Mouse (Mus musculus): ENCODE measurements around the gene Stmnd1. TPM values are rescaled to one million over a fixed set of nuclear protein-coding genes. Genes with fewer than 3 reads are reported as not detected.
"Not testable (repeated sequence)": the region's sequence is repeated elsewhere in the genome, so short reads cannot be mapped to it uniquely, and the experiment has no call there.

Gene Stmnd1
- polyA plus RNA-seq (2015; fragmentation: Nextera tagmentation; extraction: Ambion mirVana), result 0.09 TPM in 1 of 2 replicates, not detected in the other

DNA sequence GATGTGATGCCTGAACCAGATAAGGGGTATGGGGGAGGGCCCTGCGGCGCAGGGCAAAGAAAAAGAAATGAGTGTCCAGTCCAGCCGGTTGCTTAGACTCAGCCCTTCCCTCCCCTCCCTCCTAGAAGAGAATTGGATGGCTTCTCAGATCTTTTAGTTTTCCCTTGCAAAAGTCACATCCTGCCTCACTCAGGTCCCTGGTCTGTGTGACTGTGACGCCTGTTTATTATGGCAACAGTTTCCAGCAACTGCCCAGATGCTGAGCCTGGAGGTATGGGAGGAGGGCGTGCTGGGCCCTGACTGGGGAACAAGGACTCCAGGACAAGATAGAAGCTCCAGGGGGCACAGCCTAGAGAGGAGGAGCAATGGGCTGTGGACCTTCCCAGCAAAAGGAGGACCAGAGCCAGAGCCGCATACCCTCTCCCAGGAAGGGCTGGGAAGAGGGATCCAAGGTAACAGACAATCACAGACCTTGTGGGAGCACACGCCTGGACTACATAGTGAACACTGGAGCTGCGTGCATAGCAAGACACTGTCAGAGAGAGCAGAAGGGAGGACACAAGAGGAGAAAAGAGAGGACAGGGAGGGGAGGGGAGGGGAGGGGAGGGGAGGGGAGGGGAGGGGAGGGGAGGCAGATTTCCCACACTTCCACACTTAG is at the start of gene Stmnd1:
Gene Stmnd1, plus strand, starts transcription at position 269 of the 658 bp plus-strand sequence.
- Histone ChIP-seq H3K36me3 (no peaks in the 10 kb centered on the region), H3K4me3 (replicated peaks) (no peak within 1 kb of the TSS; the same call in 1 of the 2 replicates), H3K9ac (no peak within 1 kb of the TSS), H3K4me1 (peaks cover 13% of the 10 kb centered on the region), H3K4me2 (peak within 1 kb of the TSS; percentile 46), H3K27me3 (replicated peaks) (no peaks in the 10 kb centered on the region), H3K9me3 (no peaks in the 10 kb centered on the region), H3K27ac (0 out of 2 replicates have a peak within 1 kb of the TSS, but pooled peaks have one; percentile 16)
- ATAC-seq (ENCODE audit: insufficient read depth, low FRiP score, low read depth), result no peak
- 21% methylated on average over 8 of the region's 8 CpGs for WGBS

- Histone ChIP-seq H3K27me3 (replicated peaks) (no peaks in the 10 kb centered on the region), H3K36me3 (no peaks in the 10 kb centered on the region), H3K9ac (no peak overlapping the region), H3K4me1 (no peaks in the 10 kb centered on the region), H3K27ac (no peak overlapping the region), H3K4me3 (replicated peaks) (no peak overlapping the region), H3K9me3 (no peaks in the 10 kb centered on the region), H3K4me2 (no peak overlapping the region)
- no peak for ATAC-seq (ENCODE audit: insufficient read depth, low FRiP score, low read depth)
- 38% methylated on average over 2 of the region's 2 CpGs for WGBS
These were observed 46.6 kb upstream of the Stmnd1 start for GRCm38 (mm10) chr13:46226956-46227355.

- no peaks in the 10 kb centered on the region for H3K27me3 ChIP-seq (replicated peaks)
- no peak for ATAC-seq (ENCODE audit: insufficient read depth, low FRiP score, low read depth)
- H3K4me3 ChIP-seq (replicated peaks), result no peak overlapping the region
- no peaks in the 10 kb centered on the region for H3K36me3 ChIP-seq
- H3K9me3 ChIP-seq, result no peaks in the 10 kb centered on the region
- H3K4me2 ChIP-seq, result no peak overlapping the region
- H3K9ac ChIP-seq, result no peak overlapping the region
- H3K4me1 ChIP-seq, result no peaks in the 10 kb centered on the region
- no peak overlapping the region for H3K27ac ChIP-seq
- 74% methylated on average over 4 of the region's 4 CpGs for WGBS
These were observed 46.0 kb upstream of the Stmnd1 start for GRCm38 (mm10) chr13:46227486-46227885.

DNA sequence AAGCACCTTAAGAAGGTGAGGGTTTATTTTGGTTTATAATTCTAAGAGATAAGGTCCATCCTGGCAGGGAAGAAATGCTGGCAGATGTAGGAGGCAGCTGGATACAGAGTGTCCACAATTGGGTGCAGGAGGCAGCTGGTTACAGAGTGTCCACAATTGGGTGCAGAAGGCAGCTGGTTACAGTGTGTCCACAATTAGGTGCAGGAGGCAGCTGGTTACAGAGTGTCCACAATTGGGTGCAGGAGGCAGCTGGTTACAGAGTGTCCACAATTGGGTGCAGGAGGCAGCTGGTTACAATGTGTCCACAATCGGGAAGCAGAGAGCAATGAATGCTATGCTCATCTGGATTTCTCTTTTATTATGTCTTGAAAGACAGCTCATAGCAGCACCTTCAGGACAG is 44.8 kb upstream of the Stmnd1 start:
- H3K9ac ChIP-seq; H3K9me3 ChIP-seq; ATAC-seq (ENCODE audit: insufficient read depth, low FRiP score, low read depth); H3K4me1 ChIP-seq; H3K27ac ChIP-seq; H3K4me2 ChIP-seq; H3K36me3 ChIP-seq; H3K4me3 ChIP-seq (replicated peaks); H3K27me3 ChIP-seq (replicated peaks): not testable (repeated sequence)
- WGBS, result 81% methylated on average over 1 of the region's 1 CpGs

- WGBS, result 75% methylated on average over 5 of the region's 5 CpGs
These were observed 41.9 kb upstream of the Stmnd1 start for GRCm38 (mm10) chr13:46231514-46232085.

GRCm38 (mm10) chr13:46237723-46238349 is 35.7 kb upstream of the Stmnd1 start:
- H3K4me3 ChIP-seq (replicated peaks), result no peak overlapping the region
- H3K27me3 ChIP-seq (replicated peaks), result no peaks in the 10 kb centered on the region
- H3K27ac ChIP-seq, result no peak overlapping the region
- no peaks in the 10 kb centered on the region for H3K4me1 ChIP-seq
- H3K36me3 ChIP-seq, result no peaks in the 10 kb centered on the region
- no peak overlapping the region for H3K9ac ChIP-seq
- no peak overlapping the region for H3K4me2 ChIP-seq
- H3K9me3 ChIP-seq, result no peaks in the 10 kb centered on the region
- 57% methylated on average over 7 of the region's 7 CpGs for WGBS
- no peak for ATAC-seq (ENCODE audit: insufficient read depth, low FRiP score, low read depth)

More at GRCm38 (mm10) chr13:46231514-46232085, 41.9 kb upstream of the Stmnd1 start:
- Histone ChIP-seq H3K36me3 (no peaks in the 10 kb centered on the region), H3K4me1 (no peaks in the 10 kb centered on the region), H3K27me3 (replicated peaks) (no peaks in the 10 kb centered on the region), H3K4me2 (no peak overlapping the region), H3K9me3 (no peaks in the 10 kb centered on the region), H3K27ac (no peak overlapping the region), H3K9ac (no peak overlapping the region), H3K4me3 (replicated peaks) (no peak overlapping the region)
- ATAC-seq (ENCODE audit: insufficient read depth, low FRiP score, low read depth), result no peak

DNA sequence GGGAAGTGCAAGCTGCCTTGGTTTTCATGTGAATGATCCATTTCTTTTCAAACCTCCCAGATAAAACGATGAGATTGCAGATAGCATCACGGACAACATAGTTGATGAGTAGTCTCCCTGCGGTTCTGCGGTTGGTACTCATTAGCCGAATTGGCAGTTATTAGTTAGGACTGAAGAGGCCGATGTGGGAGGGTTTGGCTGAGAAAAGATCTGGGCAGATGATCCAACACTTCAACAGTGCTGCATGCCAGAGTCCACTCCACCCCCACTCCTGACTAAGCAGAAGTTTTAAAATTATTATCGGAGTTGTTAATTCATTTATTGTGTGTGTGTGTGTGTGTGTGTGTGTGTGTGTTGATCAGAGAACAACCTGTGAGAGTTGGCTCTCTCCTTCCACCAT is 34.7 kb upstream of the Stmnd1 start:
- Histone ChIP-seq H3K27ac (no peak overlapping the region), H3K4me1 (no peaks in the 10 kb centered on the region), H3K4me3 (replicated peaks) (no peak overlapping the region), H3K36me3 (no peaks in the 10 kb centered on the region), H3K9ac (no peak overlapping the region), H3K9me3 (no peaks in the 10 kb centered on the region), H3K4me2 (no peak overlapping the region), H3K27me3 (replicated peaks) (no peaks in the 10 kb centered on the region)
- 79% methylated on average over 7 of the region's 7 CpGs for WGBS
- no peak for ATAC-seq (ENCODE audit: insufficient read depth, low FRiP score, low read depth)

DNA sequence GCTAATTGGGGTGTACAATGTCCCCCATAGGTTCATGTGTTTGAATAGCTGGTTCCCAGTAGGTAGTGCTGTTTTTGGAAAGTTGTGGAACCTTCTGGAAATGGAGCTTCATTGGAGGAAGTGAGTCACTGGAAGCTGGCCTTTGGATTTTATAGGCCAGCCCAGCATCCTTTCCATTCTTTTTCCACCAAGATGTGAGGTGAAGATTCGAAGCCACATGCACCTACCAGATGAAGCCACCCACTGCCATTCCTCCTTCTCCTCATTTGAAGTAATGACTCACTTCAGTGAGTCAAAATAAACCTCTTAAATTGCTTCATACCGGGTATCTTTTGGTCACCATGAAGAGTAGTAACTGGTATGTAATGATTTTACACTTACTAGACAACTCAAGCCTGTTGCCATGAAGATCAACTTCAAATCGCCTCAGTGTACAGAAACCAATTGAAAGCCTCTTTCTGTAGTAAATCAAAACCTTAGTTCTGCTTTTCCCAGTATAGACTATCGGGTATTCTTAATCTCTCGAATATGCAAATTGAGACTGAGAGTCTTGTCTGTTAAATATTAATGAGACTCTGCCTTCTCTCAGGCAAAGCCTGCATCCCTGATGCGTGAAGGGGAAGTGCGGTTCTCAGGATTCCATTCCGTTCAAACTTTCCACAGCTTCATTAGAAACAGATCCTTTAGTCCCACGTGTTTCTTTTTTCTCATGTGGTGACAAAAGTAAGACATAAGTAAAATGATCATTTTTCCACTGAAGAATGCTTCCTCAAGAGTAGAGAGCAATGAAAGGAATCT is 31.9 kb upstream of the Stmnd1 start:
- Histone ChIP-seq H3K27ac (no peak overlapping the region), H3K36me3 (no peaks in the 10 kb centered on the region), H3K4me3 (replicated peaks) (no peak overlapping the region), H3K9ac (no peak overlapping the region), H3K4me2 (no peak overlapping the region), H3K27me3 (replicated peaks) (no peaks in the 10 kb centered on the region), H3K9me3 (no peaks in the 10 kb centered on the region), H3K4me1 (no peaks in the 10 kb centered on the region)
- WGBS, result 77% methylated on average over 9 of the region's 9 CpGs
- no peak for ATAC-seq (ENCODE audit: insufficient read depth, low FRiP score, low read depth)

- Histone ChIP-seq H3K27me3 (replicated peaks) (no peaks in the 10 kb centered on the region), H3K36me3 (no peaks in the 10 kb centered on the region), H3K9ac (no peak overlapping the region), H3K4me1 (peaks cover 4% of the 10 kb centered on the region; the same call in 1 of the 2 replicates), H3K4me2 (no peak overlapping the region), H3K27ac (no peak overlapping the region), H3K9me3 (no peaks in the 10 kb centered on the region), H3K4me3 (replicated peaks) (no peak overlapping the region)
- WGBS, result 71% methylated on average over 3 of the region's 3 CpGs
- no peak for ATAC-seq (ENCODE audit: insufficient read depth, low FRiP score, low read depth)
These were observed 19.8 kb upstream of the Stmnd1 start for GRCm38 (mm10) chr13:46253753-46254152.

DNA sequence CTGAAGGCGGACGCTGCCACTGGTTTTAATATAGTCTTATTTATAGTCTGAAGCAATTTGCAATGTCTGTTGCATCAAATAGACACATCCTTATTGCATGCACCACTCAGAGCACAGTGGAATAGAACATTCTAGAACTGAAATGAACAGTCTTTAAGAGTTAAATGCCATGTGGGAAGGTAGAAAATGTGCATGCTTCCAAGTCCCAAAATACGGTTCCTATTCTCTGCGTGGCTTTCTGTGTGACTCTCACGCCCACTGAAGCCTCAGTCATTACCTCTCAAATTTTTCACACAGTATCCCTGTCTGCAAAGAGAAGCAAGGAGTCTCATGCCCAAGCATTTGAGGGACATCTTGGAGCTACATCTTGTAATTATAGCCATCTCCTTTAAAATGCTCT is 19.4 kb upstream of the Stmnd1 start:
- no peak for ATAC-seq (ENCODE audit: insufficient read depth, low FRiP score, low read depth)
- 93% methylated on average over 5 of the region's 5 CpGs for WGBS
- H3K4me3 ChIP-seq (replicated peaks), result no peak overlapping the region
- no peak overlapping the region for H3K4me2 ChIP-seq
- no peak overlapping the region for H3K27ac ChIP-seq
- H3K9me3 ChIP-seq, result no peaks in the 10 kb centered on the region
- H3K9ac ChIP-seq, result no peak overlapping the region
- H3K4me1 ChIP-seq, result peaks cover 4% of the 10 kb centered on the region; the same call in 1 of the 2 replicates
- no peaks in the 10 kb centered on the region for H3K36me3 ChIP-seq
- no peaks in the 10 kb centered on the region for H3K27me3 ChIP-seq (replicated peaks)

DNA sequence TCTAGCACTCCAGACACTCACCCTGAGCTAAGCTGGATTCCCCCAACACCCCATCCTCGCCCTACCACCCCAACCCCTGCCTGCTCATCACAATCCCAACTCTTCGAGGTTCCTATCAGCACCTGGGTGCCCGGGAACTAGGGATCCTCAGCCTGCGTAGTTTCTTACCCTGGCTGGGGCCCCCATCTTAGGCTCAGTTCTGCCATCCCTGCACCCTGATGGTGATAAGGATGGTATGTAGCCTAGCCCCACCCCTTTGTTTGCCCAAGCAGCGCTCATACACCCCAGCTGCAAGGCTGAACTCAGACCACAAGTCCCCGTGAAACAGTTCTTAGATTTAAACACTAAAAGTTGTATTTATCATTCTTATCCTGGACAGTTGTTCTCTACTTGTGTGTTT is 17.9 kb upstream of the Stmnd1 start:
- ATAC-seq (ENCODE audit: insufficient read depth, low FRiP score, low read depth), result peak; percentile 81
- Histone ChIP-seq H3K4me3 (replicated peaks) (no peak overlapping the region), H3K9ac (no peak overlapping the region), H3K27ac (no peak overlapping the region), H3K4me1 (peaks cover 4% of the 10 kb centered on the region; the same call in 1 of the 2 replicates), H3K27me3 (replicated peaks) (no peaks in the 10 kb centered on the region), H3K4me2 (no peak overlapping the region), H3K36me3 (no peaks in the 10 kb centered on the region), H3K9me3 (no peaks in the 10 kb centered on the region)
- 54% methylated on average over 6 of the region's 6 CpGs for WGBS

Measured in stomach, embryonic 15.5 days (tissue).